Mouse (Mus musculus) liver (tissue): ENCODE data around the gene Podn.

Experiments used
- DNase-seq: peaks from one replicate; pipeline ENCODE4 v3.0.0-alpha.2; 2020; ENCODE audit warnings: mixed read lengths

Podn gene

GRCm38 (mm10) chr4:107996418-107996986, 99.7 kb downstream of the Podn start:
- DNase-seq = no peak

GRCm38 (mm10) chr4:107995727-107996126, 100.5 kb downstream of the Podn start:
- DNase-seq = no peak

DNA sequence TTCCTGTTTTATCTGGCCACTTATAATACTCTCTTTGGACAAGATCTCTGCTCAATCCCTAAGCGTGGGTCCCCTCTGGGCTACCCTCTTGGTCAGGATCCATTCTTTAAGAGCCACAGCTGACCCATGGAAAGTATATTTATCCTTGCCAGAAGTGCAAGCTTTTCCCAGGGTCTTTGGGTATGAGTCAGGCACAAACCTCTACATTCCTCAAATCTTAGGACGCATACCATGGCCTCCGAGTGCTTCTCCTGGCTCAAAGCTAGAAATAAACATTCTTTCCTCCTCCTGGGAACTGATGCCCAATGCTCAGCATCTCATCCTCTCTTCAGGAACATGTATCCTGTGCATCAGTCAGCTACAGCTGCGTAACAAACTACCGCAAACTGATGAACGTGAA, 101.2 kb downstream of the Podn start:
- no peak for DNase-seq

- no peak for DNase-seq
These were observed 104.4 kb downstream of the Podn start for GRCm38 (mm10) chr4:107991879-107992278.

GRCm38 (mm10) chr4:107990818-107991217, 105.4 kb downstream of the Podn start:
- DNase-seq = no peak

DNA sequence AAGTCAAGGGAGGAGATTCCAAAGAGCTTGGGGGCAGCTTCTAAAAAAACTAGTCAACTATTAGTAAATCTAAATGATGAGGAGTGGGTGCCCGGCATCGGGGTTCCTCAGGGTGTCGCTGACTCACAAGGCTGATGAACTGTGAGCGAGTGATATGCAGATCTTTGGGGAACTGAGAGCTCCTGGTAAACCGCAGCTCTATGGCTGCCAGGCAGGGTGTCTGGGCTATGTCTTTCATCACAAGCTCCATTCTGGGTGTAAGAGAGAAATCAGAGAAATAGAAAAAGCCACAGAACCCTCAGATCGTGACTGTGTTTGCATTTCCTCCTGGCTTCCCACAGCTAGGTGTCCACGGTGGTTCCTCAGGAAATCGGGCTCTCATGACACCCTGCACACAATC, 107.3 kb downstream of the Podn start:
- no peak for DNase-seq

GRCm38 (mm10) chr4:107986386-107987168, 109.7 kb downstream of the Podn start:
- no peak for DNase-seq

DNA sequence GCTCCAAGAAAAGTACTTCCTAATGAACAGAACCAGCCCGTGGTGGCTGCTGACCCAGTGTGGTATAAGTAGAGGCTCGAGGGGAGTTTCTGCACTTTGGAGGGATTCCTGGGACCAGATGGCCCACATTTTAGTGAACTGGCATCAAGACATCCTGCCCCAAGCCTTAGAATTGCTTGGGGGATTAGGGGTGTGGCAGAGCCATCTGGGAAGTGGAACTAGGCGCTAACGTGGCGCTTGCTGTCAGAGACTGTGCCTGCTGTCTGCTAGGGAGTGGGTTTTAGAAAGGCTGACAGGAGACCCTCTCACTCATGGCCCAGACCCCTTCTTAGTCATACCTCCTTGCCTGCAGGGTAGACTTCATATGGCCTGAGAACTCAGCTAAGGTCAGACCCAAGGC, 110.4 kb downstream of the Podn start:
- DNase-seq = no peak

DNA sequence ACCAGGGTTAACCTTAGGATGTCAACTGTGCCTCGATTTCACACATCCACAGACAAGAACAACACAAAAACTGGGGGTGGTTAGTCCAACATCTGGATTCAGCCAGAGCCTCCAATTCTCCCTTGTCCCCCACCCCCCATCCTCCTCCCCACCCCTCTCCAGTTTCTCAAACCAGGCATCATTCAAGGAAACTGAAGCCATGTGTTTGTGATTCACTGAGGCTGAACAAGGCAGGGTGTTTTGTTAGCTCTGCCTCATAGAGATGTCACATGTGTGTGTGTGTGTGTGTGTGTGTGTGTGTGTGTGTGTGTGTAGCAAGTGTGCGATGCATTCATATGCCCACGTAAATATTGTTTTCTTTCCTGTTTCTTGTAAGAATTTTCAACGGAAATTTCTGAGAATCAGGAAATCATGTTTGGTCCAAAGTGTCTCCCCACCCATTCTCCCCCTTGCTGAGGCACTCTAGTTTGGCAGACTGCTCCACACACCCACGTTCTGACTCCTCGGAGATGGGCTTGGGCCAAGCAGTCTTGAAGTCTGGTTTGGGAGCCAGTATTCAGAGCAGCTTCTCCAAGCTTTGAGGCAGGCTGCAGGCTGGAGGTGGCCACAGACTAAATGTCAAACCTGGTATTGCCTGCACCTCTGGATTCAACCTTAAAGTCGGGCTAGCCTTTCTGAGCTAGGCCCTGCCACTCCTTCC, 111.8 kb downstream of the Podn start:
- no peak for DNase-seq

DNA sequence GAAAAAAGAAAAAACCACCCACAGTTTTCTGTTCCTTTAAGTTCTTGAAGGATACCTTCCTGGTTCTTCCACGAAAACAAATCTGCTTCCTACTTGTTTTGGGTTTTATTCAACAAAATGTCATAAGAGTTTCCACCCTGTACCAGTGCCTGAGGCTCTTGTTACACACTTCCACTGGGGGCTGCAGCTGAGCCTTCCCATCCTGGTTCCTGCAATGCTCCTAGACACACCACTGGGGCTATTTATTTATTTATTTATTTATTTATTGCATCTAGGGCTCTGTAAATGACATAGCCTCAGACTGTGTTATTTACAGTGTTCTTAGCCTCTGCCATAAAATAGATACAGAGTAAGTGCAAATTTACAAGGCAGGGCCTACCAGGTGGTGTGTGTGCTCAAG, 112.5 kb downstream of the Podn start:
- DNase-seq = no peak

DNA sequence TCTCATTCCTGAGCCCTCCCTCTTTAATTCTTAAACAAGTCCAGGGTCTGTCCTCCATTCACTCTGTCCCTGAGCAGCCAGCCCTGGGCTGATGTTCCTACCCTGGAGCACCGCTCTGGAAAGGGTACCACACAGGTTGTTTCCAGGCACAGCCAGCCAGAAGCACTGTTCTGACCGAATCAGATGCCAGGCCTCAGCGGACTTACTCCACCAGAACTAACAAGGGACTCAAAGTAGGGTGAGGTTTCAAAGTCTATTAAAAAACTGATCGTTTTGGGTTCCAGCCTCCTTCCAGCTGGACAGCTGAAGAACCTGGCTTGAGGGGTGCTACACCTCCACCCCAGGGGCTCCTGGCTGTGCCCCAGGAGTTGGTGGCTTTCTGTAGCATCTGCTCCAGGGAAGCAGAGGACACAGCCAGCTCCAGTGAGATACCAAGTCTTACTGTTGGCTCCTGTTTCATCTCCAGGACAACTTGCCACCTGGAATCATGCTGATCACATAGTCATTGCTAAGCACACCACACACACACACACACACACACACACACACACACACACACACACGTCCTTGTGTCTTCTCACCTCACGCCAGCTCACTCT, 116.1 kb downstream of the Podn start:
- no peak for DNase-seq

DNA sequence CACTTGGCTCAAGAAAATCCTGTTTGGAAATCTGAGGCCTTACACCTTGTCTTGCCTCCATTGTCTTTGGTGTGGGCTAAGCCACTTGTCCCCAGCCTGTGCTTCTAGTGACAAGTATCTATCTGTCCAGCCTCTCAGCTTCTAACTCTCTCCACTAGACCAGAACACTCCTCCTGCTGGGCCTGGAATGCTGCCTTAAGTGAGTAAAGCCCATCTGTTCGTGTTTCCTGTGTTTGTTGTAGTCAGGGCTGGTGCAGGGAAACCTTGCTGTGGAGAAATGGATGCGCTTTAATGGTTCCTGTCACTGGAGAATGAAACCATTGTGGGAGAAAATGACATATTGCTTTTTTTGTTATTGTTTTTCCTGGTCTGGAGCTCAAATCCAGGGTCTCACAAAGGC, 116.7 kb downstream of the Podn start:
- DNase-seq = no peak

- DNase-seq = no peak
These were observed 118.7 kb downstream of the Podn start for GRCm38 (mm10) chr4:107977593-107977992.

DNA sequence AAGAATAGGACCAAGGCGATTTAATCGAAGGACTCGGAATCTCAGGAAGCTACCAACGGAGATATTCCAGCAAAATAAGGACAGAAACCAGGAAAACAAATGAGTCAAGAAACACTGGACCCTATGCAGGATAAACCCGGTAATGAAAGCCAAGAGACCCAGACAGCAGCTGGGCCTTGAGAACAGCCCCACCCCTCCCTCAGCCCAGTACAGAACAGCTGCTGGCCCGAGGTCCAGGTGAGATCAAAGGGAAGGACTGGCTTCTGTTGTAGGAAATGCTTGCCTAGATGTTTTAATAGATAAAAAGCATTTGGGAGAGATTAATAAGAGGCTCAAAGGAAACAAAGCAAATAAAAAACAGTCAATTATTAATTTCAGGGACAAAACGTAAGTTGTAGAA, 121.2 kb downstream of the Podn start:
- DNase-seq = no peak

DNA sequence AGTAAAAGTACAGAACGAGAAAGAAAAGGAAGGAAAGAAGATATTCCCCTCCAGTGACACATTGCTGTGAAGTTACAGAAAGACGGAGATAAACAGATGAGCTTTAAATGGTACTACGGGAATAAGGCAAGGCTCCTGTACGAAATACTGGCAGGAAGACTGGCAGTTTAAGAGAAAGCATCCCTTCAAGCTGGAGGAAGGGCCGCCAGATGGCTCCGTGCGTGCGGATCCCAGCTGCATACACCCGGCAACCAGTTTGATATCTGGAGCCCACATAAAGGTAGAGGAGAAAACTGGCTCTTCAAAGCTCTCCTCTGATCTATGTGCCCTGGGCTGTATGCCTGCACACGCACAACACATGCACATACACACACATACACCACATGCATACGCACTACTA, 121.7 kb downstream of the Podn start:
- no peak for DNase-seq

GRCm38 (mm10) chr4:107971162-107971561, 125.1 kb downstream of the Podn start:
- no peak for DNase-seq

- DNase-seq = no peak
These were observed 126.5 kb downstream of the Podn start for GRCm38 (mm10) chr4:107969781-107970180.

- DNase-seq = no peak
These were observed 128.1 kb downstream of the Podn start, which contains the start of gene Slc1a7 for GRCm38 (mm10) chr4:107967966-107968682. Gene Slc1a7, plus strand, starts transcription at chr4:107968332.

- DNase-seq = no peak
These were observed 129.7 kb downstream of the Podn start for GRCm38 (mm10) chr4:107966416-107967109.
